Mouse (Mus musculus): ENCODE results near the gene Cbwd1. TPM values are rescaled to one million over a fixed set of nuclear protein-coding genes. Genes with fewer than 3 reads are reported as not detected.
A peak's percentile ranks its signal among the peaks of the same experiment; 100 is the strongest.

The Cbwd1 gene
- total RNA-seq, 2 experiments from 2014 or later = 13.1 to 13.6 TPM

DNA sequence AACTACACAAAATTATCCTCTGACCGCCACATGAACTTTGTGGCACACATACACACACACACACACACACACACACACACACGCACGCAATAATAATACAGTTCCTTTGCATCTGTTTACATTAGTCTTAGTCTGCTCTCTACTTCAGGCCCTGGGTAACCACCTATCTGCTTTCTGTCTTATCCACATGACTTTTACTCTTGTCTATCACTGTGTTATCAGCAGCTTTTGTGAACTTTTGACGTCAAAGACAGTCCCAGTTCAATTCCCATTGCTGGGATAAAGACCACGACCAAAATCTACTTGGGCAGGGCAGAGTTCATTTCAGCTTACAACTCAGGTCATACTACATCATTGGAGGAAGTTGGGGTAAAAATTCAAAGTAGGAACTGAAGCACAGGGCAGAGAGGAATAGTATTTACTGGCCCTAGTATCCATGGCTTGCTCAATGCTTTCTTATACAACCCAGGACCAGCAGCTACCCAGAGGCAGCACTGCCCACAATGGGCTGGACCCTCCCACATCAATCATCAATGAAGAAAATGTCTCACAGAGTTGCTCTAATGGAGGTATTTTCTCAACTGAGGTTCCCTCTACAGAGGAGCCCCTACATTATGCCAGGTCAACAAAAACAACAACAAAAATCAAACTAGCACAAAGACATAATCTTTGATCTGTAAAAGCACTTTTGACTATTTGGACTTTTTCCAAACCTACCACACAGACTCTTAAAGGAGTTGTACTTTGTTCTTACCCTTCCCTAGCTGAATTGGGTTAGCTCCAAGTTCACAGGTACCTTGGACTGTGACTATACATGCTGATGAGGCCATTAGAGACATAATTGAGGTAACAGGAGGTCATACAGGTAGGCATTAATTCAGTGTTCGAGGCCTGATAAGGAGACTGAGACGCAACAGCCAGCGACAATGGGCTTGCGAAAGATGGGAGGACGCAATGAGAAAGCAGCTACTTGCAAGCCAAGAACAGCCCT lies 17.7 kb upstream of the Cbwd1 start:
- DNase-seq (ENCODE audit: low spot score in 2 of 2) = no peak

DNA sequence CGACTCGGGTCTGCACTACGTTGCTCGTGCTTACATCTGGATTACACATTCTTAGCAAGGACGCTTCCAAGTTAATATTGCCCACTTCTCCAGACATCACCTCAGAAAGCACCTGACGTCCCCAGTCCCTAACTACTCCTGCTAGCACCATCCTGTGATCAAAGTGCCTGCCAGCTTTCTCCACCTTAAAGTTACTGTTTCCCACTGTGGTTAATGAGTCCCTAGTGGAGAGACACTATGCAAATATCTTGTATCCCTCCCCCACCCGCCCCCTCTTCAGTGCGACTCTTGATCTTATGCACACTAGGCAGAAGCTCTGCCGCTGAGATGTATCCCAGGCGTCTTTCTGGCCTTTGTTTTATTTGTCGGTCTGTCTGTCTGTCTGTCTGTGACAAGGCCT lies 16.6 kb upstream of the Cbwd1 start:
- DNase-seq (ENCODE audit: low spot score in 2 of 2) = no peak

DNA sequence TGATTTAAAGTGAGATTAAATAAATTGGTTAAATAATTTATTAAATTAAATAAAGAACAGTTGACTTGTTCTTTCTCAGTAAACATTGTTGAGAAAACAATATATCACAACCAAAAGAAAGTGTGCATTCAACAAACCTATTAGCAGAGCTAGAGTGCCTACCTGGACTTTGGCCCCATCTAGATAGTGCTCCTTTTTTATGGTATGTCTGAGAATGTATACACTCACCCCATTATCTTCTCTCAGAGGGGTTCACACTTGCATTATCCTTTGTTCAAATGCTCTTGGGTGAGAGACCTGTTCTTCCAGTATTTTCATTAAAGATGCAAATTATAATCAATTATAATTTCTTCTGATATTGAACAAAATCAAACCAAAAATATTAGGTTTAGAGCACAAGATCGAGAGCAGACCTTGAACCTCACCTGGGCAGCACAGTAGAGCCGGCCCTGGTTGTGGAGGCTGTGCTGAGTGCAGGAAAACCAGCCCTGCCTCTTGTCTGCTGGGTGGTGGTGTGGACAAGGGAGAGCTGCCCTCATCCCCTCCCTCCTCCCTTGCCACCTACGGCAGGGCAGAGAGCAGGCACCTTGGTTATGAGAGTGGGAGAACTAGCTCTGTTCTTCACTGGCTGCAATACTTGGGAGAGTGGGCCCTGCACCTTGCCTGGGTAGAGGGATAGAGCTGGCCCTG lies 11.4 kb upstream of the Cbwd1 start:
- DNase-seq (ENCODE audit: low spot score in 2 of 2) = no peak

GRCm38 (mm10) chr19:24971307-24971706 lies 9.9 kb upstream of the Cbwd1 start:
- no peak for DNase-seq (ENCODE audit: low spot score in 2 of 2)

DNA sequence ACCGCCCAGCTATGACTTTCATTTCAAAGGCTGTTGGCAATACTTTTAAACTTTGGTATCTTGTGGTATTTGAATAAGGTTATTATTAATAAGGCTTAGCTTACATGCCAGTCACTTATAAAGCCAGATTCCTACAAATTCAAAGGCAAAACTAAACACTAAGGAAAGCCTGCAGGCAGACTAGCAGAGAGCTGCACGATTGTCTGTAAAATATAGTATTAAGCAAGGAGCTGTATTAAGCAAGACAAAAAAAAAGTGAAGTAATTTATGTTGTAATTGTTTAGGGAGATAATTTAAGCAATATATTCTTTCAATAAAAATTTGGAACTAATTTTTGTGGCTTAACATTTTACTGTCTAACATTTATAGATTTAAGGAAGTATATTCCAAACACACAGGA lies 5.5 kb upstream of the Cbwd1 start:
- no peak for DNase-seq (ENCODE audit: low spot score in 2 of 2)

- DNase-seq (ENCODE audit: low spot score in 2 of 2) = no peak
Observed at GRCm38 (mm10) chr19:24966203-24966602, 4.8 kb upstream of the Cbwd1 start.

DNA sequence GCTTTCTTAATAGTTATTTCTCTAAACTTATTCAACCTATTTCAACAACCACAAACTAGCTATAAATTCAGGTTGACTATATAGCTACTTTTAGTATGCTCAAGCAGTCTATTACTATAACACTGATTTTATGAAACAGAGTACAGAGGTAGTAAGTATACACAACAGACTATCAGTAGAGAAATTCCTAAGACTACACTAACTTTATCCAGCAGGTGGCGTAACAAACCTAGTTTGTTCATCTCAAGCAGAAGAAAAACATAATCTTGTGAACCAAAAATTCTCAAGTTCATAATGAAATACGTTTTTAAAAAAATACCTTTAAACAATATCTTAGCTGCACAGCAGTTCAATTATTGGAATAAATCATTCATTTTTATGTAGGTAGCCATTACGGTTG lies 2.9 kb downstream of the Cbwd1 start:
- peak in 1 of 2 experiments; percentile 62 for DNase-seq (ENCODE audit: low spot score in 2 of 2)

DNA sequence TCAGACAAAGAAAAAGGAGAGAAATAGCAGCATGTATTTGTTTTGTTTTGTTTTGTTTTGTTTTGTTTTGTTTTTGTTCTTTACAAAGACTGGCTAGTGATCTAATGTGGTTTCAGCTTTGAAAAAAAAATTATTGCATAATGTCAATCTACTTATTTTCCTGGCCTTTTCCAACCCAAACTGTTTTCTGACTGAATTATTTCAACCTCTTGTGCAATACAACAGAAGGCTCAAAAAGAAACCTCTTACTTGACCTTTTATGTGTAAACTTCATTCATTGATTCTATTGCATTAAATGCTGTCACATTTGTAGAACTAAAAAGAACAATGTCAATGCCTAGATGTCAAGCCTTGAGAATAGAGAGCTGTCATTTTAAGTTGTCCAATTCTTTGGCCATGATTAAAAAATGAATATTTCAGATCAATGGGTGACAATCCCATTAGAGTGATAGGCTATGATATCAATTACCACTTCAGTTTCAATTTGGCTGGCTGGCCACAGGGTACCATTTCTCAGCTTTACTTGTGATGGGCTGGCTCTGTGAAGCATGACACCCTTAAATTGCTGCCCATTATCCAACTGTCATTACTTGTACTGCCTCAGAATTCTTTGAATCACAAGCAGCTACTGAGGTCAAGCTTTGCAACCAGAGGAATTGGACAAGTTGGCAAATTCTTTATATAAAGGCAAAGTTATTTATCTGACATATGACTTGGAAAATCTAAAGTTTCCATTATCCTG lies 15.7 kb downstream of the Cbwd1 start:
- no peak for DNase-seq (ENCODE audit: low spot score in 2 of 2)

GRCm38 (mm10) chr19:24937084-24937483 lies 24.3 kb downstream of the Cbwd1 start:
- no peak for DNase-seq (ENCODE audit: low spot score in 2 of 2)

DNA sequence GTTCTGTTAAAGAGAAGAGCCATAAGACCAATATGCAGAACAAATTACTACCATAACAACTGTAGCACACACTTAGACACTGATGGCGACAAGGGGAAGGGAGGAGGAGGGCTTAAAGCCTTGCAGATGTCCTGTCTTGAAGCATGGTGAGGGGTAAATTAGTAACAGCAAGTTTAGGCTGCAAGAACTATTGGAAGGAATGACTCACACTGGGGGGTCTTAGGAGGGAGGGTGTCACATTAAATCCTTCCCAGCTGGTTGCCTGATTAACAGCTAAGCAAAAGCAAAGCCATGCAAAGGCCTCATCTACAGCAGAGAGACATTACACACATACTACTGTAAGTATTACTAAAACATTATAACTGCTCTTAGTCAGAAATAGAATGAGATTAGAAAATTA lies 32.4 kb downstream of the Cbwd1 start:
- DNase-seq (ENCODE audit: low spot score in 2 of 2) = no peak

DNA sequence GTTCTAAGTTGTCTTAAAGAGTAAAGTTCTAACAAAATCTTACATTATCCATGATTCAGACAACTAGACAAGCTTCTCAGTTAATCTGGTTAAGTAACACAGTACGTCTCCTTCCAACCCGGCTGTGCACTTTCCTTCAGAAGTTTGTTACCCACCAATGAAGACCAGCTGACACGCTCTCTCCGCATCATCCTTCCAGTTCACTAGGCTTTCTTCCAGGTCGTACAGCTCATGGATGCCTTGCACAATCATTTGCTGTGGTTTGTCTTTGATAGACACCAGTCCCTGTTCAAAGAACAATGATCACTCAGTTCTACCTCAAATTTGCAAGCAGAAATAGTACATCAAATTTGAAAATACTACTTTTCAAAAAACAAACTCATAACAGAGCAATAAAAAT lies 40.5 kb downstream of the Cbwd1 start:
- DNase-seq (ENCODE audit: low spot score in 2 of 2) = no peak

DNA sequence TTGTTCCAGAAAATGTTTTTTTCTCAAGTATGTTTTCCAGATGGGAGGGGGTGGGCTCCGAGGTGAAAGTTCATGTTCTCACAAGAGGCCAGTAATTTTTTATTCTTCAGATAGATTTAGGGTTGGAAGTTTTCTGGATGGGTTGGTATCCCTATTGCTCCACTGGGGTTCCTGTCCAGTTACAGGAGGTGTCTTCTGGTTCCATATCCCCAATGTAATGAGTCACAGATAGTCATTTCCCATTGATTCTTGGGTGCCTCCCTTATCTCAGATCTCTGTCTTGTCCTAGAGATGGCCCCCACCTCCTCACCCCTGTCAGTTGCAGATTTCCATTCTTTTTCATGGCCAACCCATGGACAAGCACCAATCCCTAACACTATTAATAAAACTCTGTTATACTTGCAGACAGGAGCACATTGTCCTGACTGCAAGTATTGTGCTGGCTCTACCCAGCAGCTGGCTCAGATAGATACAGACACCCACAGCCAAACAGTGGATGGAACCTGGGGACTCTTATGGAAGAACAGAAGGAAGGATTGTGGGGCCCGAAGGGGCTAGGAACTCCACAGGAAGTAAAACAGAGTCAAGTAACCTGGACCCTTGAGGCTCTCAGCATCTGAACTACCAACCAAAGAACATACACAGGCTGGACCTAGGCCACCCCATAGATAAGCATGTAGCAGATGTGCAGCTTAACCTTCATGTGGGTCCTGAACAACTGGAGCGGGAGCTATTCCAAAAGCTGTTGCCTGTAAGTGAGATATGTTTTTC lies 52.8 kb downstream of the Cbwd1 start:
- DNase-seq (ENCODE audit: low spot score in 2 of 2) = no peak

- DNase-seq (ENCODE audit: low spot score in 2 of 2) = no peak
Observed at GRCm38 (mm10) chr19:24907655-24908054, 53.8 kb downstream of the Cbwd1 start.

DNA sequence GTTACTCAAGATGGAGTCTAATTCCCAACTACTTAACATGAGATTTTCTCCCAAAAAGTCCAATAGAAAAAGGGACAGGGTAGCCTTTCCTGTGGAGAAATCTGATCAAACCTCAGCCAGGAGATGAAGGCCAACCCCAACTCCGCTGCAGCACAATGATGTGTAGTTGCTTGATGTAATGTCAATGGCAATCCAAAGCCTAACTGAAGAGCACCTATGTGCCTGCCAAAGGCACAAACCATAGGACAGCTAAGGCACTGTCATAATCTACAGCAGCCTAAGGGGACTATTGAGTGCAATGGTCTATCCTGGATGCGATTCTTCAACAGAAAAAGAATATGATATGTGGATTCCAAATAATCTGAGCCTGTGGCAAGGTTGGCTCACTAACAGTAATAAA lies 58.6 kb downstream of the Cbwd1 start:
- no peak for DNase-seq (ENCODE audit: low spot score in 2 of 2)

GRCm38 (mm10) chr19:24902256-24902655 lies 59.2 kb downstream of the Cbwd1 start:
- DNase-seq (ENCODE audit: low spot score in 2 of 2) = no peak

GRCm38 (mm10) chr19:24901666-24902065 lies 59.7 kb downstream of the Cbwd1 start:
- DNase-seq (ENCODE audit: low spot score in 2 of 2) = no peak

GRCm38 (mm10) chr19:24900581-24901220 lies 60.7 kb downstream of the Cbwd1 start, which contains the start of gene Foxd4:
TSS of gene Foxd4 (minus strand) at chr19:24901197.
- no peak for DNase-seq (ENCODE audit: low spot score in 2 of 2)

DNA sequence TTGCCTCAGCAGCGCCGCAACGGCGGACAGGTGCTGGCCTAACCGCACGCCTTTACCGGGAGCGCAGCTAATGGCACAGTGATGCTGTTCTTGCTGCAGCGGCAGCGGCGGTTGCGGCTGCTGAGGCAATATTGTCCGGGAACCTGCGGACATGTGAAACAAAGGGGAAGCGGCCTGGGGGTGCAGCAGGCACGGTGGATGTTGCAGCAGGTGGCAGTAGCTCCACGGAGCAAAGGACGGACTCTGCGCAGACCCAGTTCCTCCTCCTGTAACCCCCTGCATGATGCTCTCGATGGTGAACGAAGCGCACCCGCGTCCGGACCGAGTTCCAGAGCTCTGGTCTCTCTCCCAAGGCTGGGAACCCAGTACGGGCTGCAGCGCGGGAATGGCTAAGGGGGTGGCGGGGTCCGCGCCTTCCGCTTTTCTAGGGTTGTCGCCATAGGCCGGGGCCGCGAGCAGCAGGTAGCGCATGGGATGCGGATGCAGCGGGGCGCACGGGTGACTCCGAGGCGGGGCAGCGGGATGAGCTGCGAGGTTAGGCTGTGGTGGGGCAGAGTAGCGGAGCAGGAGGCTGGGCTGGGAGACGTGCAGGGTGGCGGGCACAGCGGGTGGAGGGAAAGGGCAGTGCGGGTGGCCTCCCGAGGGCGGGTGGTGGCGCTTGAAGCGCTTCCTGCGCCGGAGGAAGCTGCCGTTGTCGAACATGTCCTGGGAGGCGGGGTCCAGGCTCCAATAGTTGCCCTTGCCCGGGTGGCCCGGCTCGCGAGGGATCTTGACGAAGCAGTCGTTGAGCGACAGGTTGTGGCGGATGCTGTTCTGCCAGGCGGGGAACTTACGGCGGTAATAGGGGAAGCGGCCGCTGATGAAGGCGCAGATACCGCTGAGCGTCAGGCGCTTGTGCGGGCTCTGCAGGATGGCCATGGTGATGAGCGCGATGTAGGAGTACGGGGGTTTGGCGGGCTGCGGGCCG lies 61.5 kb downstream of the Cbwd1 start:
- DNase-seq (ENCODE audit: low spot score in 2 of 2) = no peak
